Mouse (Mus musculus) gastrocnemius, postnatal 36 days (tissue): ENCODE data around the gene Mpp4. TPM values are rescaled to one million over a fixed set of nuclear protein-coding genes. Genes with fewer than 3 reads are reported as not detected.

Source experiments
- DNase-seq, 2 experiments: peaks; one replicate each; pipeline ENCODE4 v3.0.0; 2022
- intact Hi-C: fragments of 180-260 bp; cut with DNase I; formaldehyde crosslinking; loops from one replicate; pipeline ENCODE4 v1.15.1; 2025
- total RNA-seq, 2 experiments: library from RNA; stranded (reverse); gene quantifications; 2 replicates each; pipeline ENCODE4 v1.2.3; 2021

Mpp4 gene
- total RNA-seq, 2 experiments from 2014 or later = 0.10 to 0.17 TPM

DNA sequence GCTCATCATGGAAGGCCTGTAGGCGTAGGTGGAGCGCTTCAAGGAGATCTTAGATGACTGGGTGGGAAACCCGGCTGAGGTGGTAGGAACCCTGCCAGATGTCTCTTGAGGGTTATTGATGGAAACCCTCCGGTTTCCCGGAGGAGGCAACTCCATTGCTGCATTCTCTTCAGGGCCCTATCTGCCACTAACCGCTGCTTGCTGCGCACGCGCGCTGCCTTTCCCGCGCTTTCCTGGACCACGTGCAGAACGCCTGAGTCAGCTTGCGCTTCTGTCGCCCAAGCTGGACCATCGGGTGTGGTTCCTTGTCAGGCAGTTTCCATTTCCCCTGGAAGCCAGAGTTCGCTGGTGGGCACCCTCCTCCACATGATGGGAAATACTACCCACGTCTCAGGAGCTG is 68.5 kb downstream of the Mpp4 start, which contains the start of gene C2cd6:
Gene C2cd6, minus strand, starts transcription at position 196 of the 400 bp plus-strand sequence.
- DNase-seq = no peak
- intact Hi-C loops = no loop called here

Other genes starting within 250 kb of the Mpp4 start
- gene Trak2, start 190.0 kb downstream of the Mpp4 start, total RNA-seq = 10 to 100 TPM; 68.8 to 84.1 TPM
- 100 to 1,000 TPM; 134 to 135 TPM for gene Stradb, start 189.9 kb downstream of the Mpp4 start, total RNA-seq
- gene C2cd6, start 68.5 kb downstream of the Mpp4 start, total RNA-seq = not detected
- 1 to 10 TPM; 2.2 to 2.6 TPM for gene Tmem237, start 43.0 kb downstream of the Mpp4 start, total RNA-seq
- 10 to 100 TPM; 13.6 to 16.1 TPM for gene Als2, start 73.8 kb upstream of the Mpp4 start, total RNA-seq
- gene Cdk15, start 93.5 kb upstream of the Mpp4 start, total RNA-seq = not detected